Mouse (Mus musculus): ENCODE results near the gene Fam205a1. TPM values are rescaled to one million over a fixed set of nuclear protein-coding genes. Genes with fewer than 3 reads are reported as not detected.
"Not testable (repeated sequence)": the region's sequence is repeated elsewhere in the genome, so short reads cannot be mapped to it uniquely, and the experiment has no call there.

The Fam205a1 gene
- polyA plus RNA-seq, 1 experiment from 2014 or later = not detected

DNA sequence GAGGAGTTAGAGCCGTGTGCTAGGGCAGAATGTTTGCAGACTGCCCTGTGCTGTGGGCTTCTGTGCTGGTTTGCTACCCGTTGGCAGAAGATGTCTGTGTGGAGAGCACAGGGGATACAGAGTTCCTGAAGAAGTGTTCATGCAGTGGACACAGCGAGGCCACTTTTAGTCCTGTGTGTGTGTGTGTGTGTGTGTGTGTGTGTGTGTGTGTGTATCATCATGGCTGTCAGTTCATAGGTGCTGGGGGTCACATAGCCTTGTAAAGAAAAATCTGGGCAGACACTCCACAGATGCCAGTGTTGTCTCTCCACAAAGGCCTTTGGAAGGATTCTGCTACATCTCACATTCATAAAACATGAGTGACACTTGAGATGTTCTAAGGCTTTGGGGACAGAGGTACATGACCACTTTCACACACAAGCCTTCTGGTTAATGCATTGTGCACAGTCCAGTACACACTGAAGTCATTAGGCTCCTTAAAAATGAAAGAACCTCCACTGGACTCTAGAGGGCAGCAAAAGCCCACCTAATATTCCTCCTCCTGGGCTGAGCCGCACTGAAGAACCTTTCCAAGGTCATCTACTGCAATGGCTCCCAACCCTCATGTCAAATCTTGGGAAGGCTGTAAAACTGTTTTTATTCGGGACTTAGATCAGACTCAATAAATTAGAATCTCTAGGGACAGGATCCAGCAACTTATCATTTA is 23.1 kb upstream of the Fam205a1 start:
- Histone ChIP-seq H3K36me3 (no peaks in the 10 kb centered on the region), H3K4me2 (no peak overlapping the region), H3K27ac (no peak overlapping the region), H3K27me3 (peaks cover 4% of the 10 kb centered on the region), H3K4me3 (no peak overlapping the region), H3K9me3 (no peaks in the 10 kb centered on the region), H3K4me1 (no peaks in the 10 kb centered on the region), H3K9ac (no peak overlapping the region)
- no peak for ATAC-seq (ENCODE audit: insufficient number of reproducible peaks, insufficient read depth, low FRiP score, low TSS enrichment, low read depth)
- whole genome bisulfite sequencing = 37% methylated on average over 5 of the region's 5 CpGs

DNA sequence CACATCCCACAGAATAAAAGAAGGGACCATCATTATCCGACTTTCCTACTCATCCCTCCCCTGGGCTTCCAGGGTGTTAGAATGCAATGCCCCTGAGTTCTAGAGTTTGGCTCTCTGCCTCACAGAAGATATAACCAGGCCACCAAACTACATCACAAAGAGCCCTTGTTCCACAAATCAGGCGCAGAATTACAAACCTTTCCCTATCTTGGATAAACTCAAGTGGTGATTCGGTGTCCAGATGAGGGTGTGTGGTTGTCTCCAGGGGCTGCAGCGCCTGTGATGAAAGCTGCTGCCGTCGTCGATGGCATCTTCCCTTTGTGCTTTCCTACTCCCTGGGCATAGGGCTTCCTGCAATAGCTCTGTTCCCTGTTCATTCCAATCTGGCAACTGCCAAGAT is 20.4 kb upstream of the Fam205a1 start, which contains the start of gene Fam205c:
Gene Fam205c, minus strand, starts transcription at position 101 of the 400 bp plus-strand sequence.
- 81% methylated on average over 7 of the region's 7 CpGs for WGBS
- no peak for ATAC-seq (ENCODE audit: insufficient number of reproducible peaks, insufficient read depth, low FRiP score, low TSS enrichment, low read depth)
- Histone ChIP-seq H3K27me3 (peaks cover 4% of the 10 kb centered on the region; the same call in 1 of the 2 replicates), H3K9ac (no peak within 1 kb of the TSS), H3K9me3 (no peaks in the 10 kb centered on the region), H3K4me1 (no peaks in the 10 kb centered on the region), H3K36me3 (no peaks in the 10 kb centered on the region), H3K27ac (no peak within 1 kb of the TSS), H3K4me3 (no peak within 1 kb of the TSS), H3K4me2 (no peak within 1 kb of the TSS)

DNA sequence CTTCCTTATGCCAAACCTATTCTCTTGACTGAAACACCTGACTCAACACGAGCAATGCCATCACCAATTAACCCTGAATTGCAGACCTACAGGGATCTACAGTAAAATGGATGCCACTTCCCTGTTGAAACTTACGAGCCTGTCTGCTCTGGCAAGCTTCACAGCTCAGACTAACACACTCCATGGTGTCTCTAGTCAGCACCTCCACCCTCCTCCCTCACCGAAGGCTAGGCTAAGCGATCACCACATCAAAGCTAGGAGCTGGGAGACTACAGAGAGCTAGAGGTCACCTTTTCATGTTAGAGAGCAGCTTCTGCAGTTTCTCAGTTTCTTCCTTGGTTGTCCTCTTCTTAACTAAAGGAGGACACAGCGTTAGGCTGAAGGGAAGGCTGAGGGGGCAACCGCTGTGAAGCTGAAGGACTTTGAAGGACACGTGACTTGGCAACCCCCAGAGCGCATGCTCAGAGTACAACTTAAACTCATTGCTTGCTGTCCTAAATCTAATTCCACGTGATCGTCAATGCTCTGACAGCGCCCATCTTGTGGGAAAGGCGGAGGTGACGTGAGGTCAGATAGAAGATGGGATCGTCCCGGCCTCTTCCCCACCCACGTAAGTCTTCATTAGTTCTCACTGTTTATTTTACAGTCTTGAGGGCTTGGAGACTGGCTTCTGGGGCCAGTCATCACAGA is 19.2 kb upstream of the Fam205a1 start:
- no peak for ATAC-seq (ENCODE audit: insufficient number of reproducible peaks, insufficient read depth, low FRiP score, low TSS enrichment, low read depth)
- Histone ChIP-seq H3K4me3 (no peak overlapping the region), H3K27ac (no peak overlapping the region), H3K9ac (no peak overlapping the region), H3K4me1 (no peaks in the 10 kb centered on the region), H3K9me3 (no peaks in the 10 kb centered on the region), H3K4me2 (no peak overlapping the region), H3K27me3 (peaks cover 4% of the 10 kb centered on the region; the same call in 1 of the 2 replicates), H3K36me3 (no peaks in the 10 kb centered on the region)
- WGBS = 85% methylated on average over 16 of the region's 16 CpGs

- Histone ChIP-seq H3K27me3 (peaks cover 4% of the 10 kb centered on the region; the same call in 1 of the 2 replicates), H3K4me2 (no peak overlapping the region), H3K9ac (no peak overlapping the region), H3K4me1 (no peaks in the 10 kb centered on the region), H3K36me3 (no peaks in the 10 kb centered on the region), H3K4me3 (no peak overlapping the region), H3K27ac (no peak overlapping the region), H3K9me3 (no peaks in the 10 kb centered on the region)
- ATAC-seq (ENCODE audit: insufficient number of reproducible peaks, insufficient read depth, low FRiP score, low TSS enrichment, low read depth) = no peak
- WGBS = 94% methylated on average over 7 of the region's 7 CpGs
Observed at GRCm38 (mm10) chr4:42872151-42872550, 18.5 kb upstream of the Fam205a1 start.

- Histone ChIP-seq H3K9ac (no peak overlapping the region), H3K4me3 (no peak overlapping the region), H3K4me1 (no peaks in the 10 kb centered on the region), H3K27ac (no peak overlapping the region), H3K27me3 (no peaks in the 10 kb centered on the region), H3K36me3 (no peaks in the 10 kb centered on the region), H3K9me3 (no peaks in the 10 kb centered on the region), H3K4me2 (no peak overlapping the region)
- ATAC-seq (ENCODE audit: insufficient number of reproducible peaks, insufficient read depth, low FRiP score, low TSS enrichment, low read depth) = no peak
- 79% methylated on average over 5 of the region's 5 CpGs for WGBS
Observed at GRCm38 (mm10) chr4:42870748-42871147, 17.1 kb upstream of the Fam205a1 start.

- no peak overlapping the region for H3K9ac ChIP-seq
- no peaks in the 10 kb centered on the region for H3K9me3 ChIP-seq
- no peak overlapping the region for H3K27ac ChIP-seq
- H3K36me3 ChIP-seq = no peaks in the 10 kb centered on the region
- ATAC-seq (ENCODE audit: insufficient number of reproducible peaks, insufficient read depth, low FRiP score, low TSS enrichment, low read depth) = no peak
- no peak overlapping the region for H3K4me3 ChIP-seq
- H3K27me3 ChIP-seq = no peaks in the 10 kb centered on the region
- no peak overlapping the region for H3K4me2 ChIP-seq
- no peaks in the 10 kb centered on the region for H3K4me1 ChIP-seq
- 88% methylated on average over 5 of the region's 5 CpGs for WGBS
Observed at GRCm38 (mm10) chr4:42868193-42868592, 14.5 kb upstream of the Fam205a1 start.

GRCm38 (mm10) chr4:42867390-42867789 is 13.7 kb upstream of the Fam205a1 start:
- H3K9me3 ChIP-seq = no peaks in the 10 kb centered on the region
- 68% methylated on average over 3 of the region's 3 CpGs for WGBS
- no peaks in the 10 kb centered on the region for H3K4me1 ChIP-seq
- H3K9ac ChIP-seq = no peak overlapping the region
- no peak overlapping the region for H3K4me3 ChIP-seq
- H3K36me3 ChIP-seq = no peaks in the 10 kb centered on the region
- no peaks in the 10 kb centered on the region for H3K27me3 ChIP-seq
- H3K27ac ChIP-seq = no peak overlapping the region
- no peak overlapping the region for H3K4me2 ChIP-seq
- no peak for ATAC-seq (ENCODE audit: insufficient number of reproducible peaks, insufficient read depth, low FRiP score, low TSS enrichment, low read depth)

GRCm38 (mm10) chr4:42863487-42863886 is 9.8 kb upstream of the Fam205a1 start:
- not testable (repeated sequence) for ATAC-seq (ENCODE audit: insufficient number of reproducible peaks, insufficient read depth, low FRiP score, low TSS enrichment, low read depth); H3K9ac ChIP-seq; H3K4me2 ChIP-seq; H3K4me1 ChIP-seq; H3K36me3 ChIP-seq; H3K27me3 ChIP-seq; H3K9me3 ChIP-seq; H3K4me3 ChIP-seq; H3K27ac ChIP-seq
- WGBS = 82% methylated on average over 5 of the region's 5 CpGs

GRCm38 (mm10) chr4:42860483-42860882 is 6.8 kb upstream of the Fam205a1 start:
- H3K9ac ChIP-seq; H3K4me1 ChIP-seq; H3K9me3 ChIP-seq; H3K27me3 ChIP-seq; H3K4me3 ChIP-seq; H3K4me2 ChIP-seq; ATAC-seq (ENCODE audit: insufficient number of reproducible peaks, insufficient read depth, low FRiP score, low TSS enrichment, low read depth); H3K27ac ChIP-seq; H3K36me3 ChIP-seq: not testable (repeated sequence)
- 83% methylated on average over 9 of the region's 9 CpGs for WGBS

- H3K4me2 ChIP-seq; H3K4me3 ChIP-seq; H3K9me3 ChIP-seq; H3K27me3 ChIP-seq; H3K9ac ChIP-seq; H3K4me1 ChIP-seq; H3K36me3 ChIP-seq; H3K27ac ChIP-seq; ATAC-seq (ENCODE audit: insufficient number of reproducible peaks, insufficient read depth, low FRiP score, low TSS enrichment, low read depth): not testable (repeated sequence)
- WGBS = 72% methylated on average over 1 of the region's 1 CpGs
Observed at GRCm38 (mm10) chr4:42856671-42857070, 3.0 kb upstream of the Fam205a1 start, which contains the start of gene Gm12394. Gene Gm12394 (minus strand): TSS chr4:42856771.

All from embryonic facial prominence, embryonic 13.5 days (tissue).